Mouse (Mus musculus): ENCODE data around the gene Uroc1. TPM values are rescaled to one million over a fixed set of nuclear protein-coding genes. Genes with fewer than 3 reads are reported as not detected.

Gene Uroc1
- polyA plus RNA-seq, 1 experiment: not detected

DNA sequence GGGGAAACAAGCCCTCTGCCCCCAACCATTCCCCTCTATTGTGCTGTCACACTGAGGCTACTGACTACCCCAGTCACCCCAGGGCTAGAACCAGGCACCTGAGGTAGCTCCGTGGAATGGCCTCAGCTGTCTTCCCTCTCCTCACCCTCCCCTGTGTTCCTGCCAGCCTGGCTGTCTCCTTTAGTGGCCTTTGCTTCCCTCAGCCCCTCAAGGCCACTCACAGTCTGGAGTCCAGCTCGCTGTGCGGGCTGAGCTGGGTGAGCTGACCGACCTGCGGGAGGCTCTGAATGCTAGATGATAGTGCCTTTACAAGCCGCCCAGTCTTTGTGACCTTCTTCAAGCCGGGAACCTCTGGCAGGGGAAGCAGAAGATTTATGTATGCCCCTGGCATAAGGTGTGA is 78.8 kb downstream of the Uroc1 start:
- WGBS: 64% methylated on average over 7 of the region's 7 CpGs
- no peak for DNase-seq (ENCODE audit: low read depth, low spot score)

Other genes with a start within 250 kb of the Uroc1 start
- gene Vmn1r50, start 231.9 kb upstream of the Uroc1 start, polyA plus RNA-seq (2012; rRNA removed): not detected in 2 replicates
- not detected in 2 replicates for gene Vmn1r51, start 210.7 kb upstream of the Uroc1 start, polyA plus RNA-seq (2012; rRNA removed)
- not detected in 2 replicates for gene Vmn1r52, start 158.5 kb upstream of the Uroc1 start, polyA plus RNA-seq (2012; rRNA removed)
- not detected in 2 replicates for gene V1ra8, start 130.5 kb upstream of the Uroc1 start, polyA plus RNA-seq (2012; rRNA removed)
- 0.14 TPM in 1 of 2 replicates, not detected in the other for gene Vmn1r53, start 108.8 kb upstream of the Uroc1 start, polyA plus RNA-seq (2012; rRNA removed)
- not detected in 2 replicates for gene Vmn1r54, start 87.0 kb upstream of the Uroc1 start, polyA plus RNA-seq (2012; rRNA removed)
- gene BC048671, start 32.1 kb upstream of the Uroc1 start, polyA plus RNA-seq (2012; rRNA removed): not detected in 2 replicates
- gene Chst13, start 8.1 kb upstream of the Uroc1 start, polyA plus RNA-seq (2012; rRNA removed): 0.12 and 0.45 TPM in 2 replicates
- gene Zxdc, start 36.2 kb downstream of the Uroc1 start, polyA plus RNA-seq (2012; rRNA removed): 9.3 and 13.1 TPM in 2 replicates
- 0.08 and 0.30 TPM in 2 replicates for gene Cfap100, start 95.5 kb downstream of the Uroc1 start, polyA plus RNA-seq (2012; rRNA removed)
- gene Klf15, start 129.3 kb downstream of the Uroc1 start, polyA plus RNA-seq (2012; rRNA removed): 5.4 and 7.6 TPM in 2 replicates
- gene Aldh1l1, start 153.1 kb downstream of the Uroc1 start, polyA plus RNA-seq (2012; rRNA removed): 70.1 and 86.7 TPM in 2 replicates